Comparison of ENCODE assay signal across 22 mouse cellular contexts in genomic region chr17:90891711-90892110, GRCm38 (mm10).
A peak's percentile ranks its signal among the peaks of the same experiment; 100 is the strongest.
DNase-seq lines count a peak whose midpoint lies in the region; ATAC-seq lines count a peak whose summit lies in the region.
"Had no signal": no experiment of that assay in that cellular context is flagged by ENCODE, and none has a peak within 500 bp of the region (broad histone marks: within the 10 kb centered on the region; RNA-seq: fewer than 3 reads in every experiment).

No protein-coding gene starts in this region.

- no peak overlapping the region for H3K4me3 ChIP-seq in forebrain, embryonic 15.5 days
- no peak overlapping the region for H3K4me3 ChIP-seq in forebrain, embryonic 11.5 days (ENCODE audit: low read depth, low read length)
- H3K4me3 ChIP-seq in midbrain, embryonic 15.5 days: no peak overlapping the region
- H3K4me3 ChIP-seq in midbrain, embryonic 16.5 days (ENCODE audit: low read depth, low read length): no peak overlapping the region
- no peak overlapping the region for H3K4me3 ChIP-seq in limb, embryonic 13.5 days
- no peak overlapping the region for H3K4me3 ChIP-seq in intestine, embryonic 16.5 days (ENCODE audit: low read length)
- H3K4me3 ChIP-seq: embryonic facial prominence, embryonic 10.5 days; embryonic facial prominence, embryonic 15.5 days; heart, adult 2 months; heart, embryonic 12.5 days; hindbrain, embryonic 13.5 days; liver, embryonic 12.5 days; megakaryocyte, embryonic 14.5 days; midbrain, embryonic 12.5 days had no signal

- no peak overlapping the region for H3K4me2 ChIP-seq in forebrain, embryonic 15.5 days (replicated peaks)
- no peak overlapping the region for H3K4me2 ChIP-seq in forebrain, embryonic 11.5 days (ENCODE audit: low read depth, low read length, severe bottlenecking)
- no peak overlapping the region for H3K4me2 ChIP-seq in midbrain, embryonic 15.5 days
- no peak overlapping the region for H3K4me2 ChIP-seq in midbrain, embryonic 16.5 days (ENCODE audit: low read length)
- no peak overlapping the region for H3K4me2 ChIP-seq in limb, embryonic 13.5 days (replicated peaks)
- H3K4me2 ChIP-seq in intestine, embryonic 16.5 days (ENCODE audit: low read depth, low read length): no peak overlapping the region
- H3K4me2 ChIP-seq: embryonic facial prominence, embryonic 15.5 days; heart, embryonic 12.5 days; hindbrain, embryonic 13.5 days; liver, embryonic 12.5 days; midbrain, embryonic 12.5 days had no signal

- peaks cover 13% of the 10 kb centered on the region for H3K4me1 ChIP-seq in forebrain, embryonic 15.5 days
- no peaks in the 10 kb centered on the region; the same call in 1 of the 2 replicates for H3K4me1 ChIP-seq in forebrain, embryonic 11.5 days (replicated peaks; ENCODE audit: control insufficient read depth, insufficient read depth, low read length)
- H3K4me1 ChIP-seq in midbrain, embryonic 15.5 days: peaks cover 9% of the 10 kb centered on the region; the same call in 1 of the 2 replicates
- H3K4me1 ChIP-seq in midbrain, embryonic 16.5 days (ENCODE audit: control insufficient read depth, insufficient read depth, low read length): peaks cover 2% of the 10 kb centered on the region; the same call in 1 of the 2 replicates
- H3K4me1 ChIP-seq in limb, embryonic 13.5 days: 0 out of 2 replicates have a peak, but pooled peaks cover 4% of the 10 kb centered on the region
- H3K4me1 ChIP-seq in intestine, embryonic 16.5 days (ENCODE audit: control insufficient read depth, insufficient read depth, low read length): no peaks in the 10 kb centered on the region
- H3K4me1 ChIP-seq: embryonic facial prominence, embryonic 10.5 days; embryonic facial prominence, embryonic 15.5 days; heart, embryonic 12.5 days; hindbrain, embryonic 13.5 days; liver, embryonic 12.5 days; megakaryocyte, embryonic 14.5 days had no signal

- peak overlapping the region; percentile 28 for H3K27ac ChIP-seq in forebrain, embryonic 15.5 days (replicated peaks)
- H3K27ac ChIP-seq in forebrain, embryonic 11.5 days (ENCODE audit: low read depth, low read length): no peak overlapping the region
- peak overlapping the region; percentile 34; the same call in 1 of the 2 replicates for H3K27ac ChIP-seq in midbrain, embryonic 15.5 days
- H3K27ac ChIP-seq in midbrain, embryonic 16.5 days (ENCODE audit: low read length): no peak overlapping the region
- H3K27ac ChIP-seq in limb, embryonic 13.5 days: peak overlapping the region; percentile 39; the same call in 1 of the 2 replicates
- no peak overlapping the region for H3K27ac ChIP-seq in intestine, embryonic 16.5 days (ENCODE audit: low read length)
- H3K27ac ChIP-seq: embryonic facial prominence, embryonic 10.5 days; embryonic facial prominence, embryonic 15.5 days; heart, adult 2 months; liver, embryonic 12.5 days had no signal

- no peaks in the 10 kb centered on the region for H3K36me3 ChIP-seq in forebrain, embryonic 15.5 days
- no peaks in the 10 kb centered on the region for H3K36me3 ChIP-seq in forebrain, embryonic 11.5 days (ENCODE audit: control insufficient read depth, insufficient read depth, low read length)
- H3K36me3 ChIP-seq in midbrain, embryonic 15.5 days (replicated peaks): no peaks in the 10 kb centered on the region
- H3K36me3 ChIP-seq in midbrain, embryonic 16.5 days (ENCODE audit: control insufficient read depth, insufficient read depth, low read length): no peaks in the 10 kb centered on the region
- no peaks in the 10 kb centered on the region for H3K36me3 ChIP-seq in limb, embryonic 13.5 days
- H3K36me3 ChIP-seq in intestine, embryonic 16.5 days (ENCODE audit: control insufficient read depth, insufficient read depth, low read length): no peaks in the 10 kb centered on the region
- H3K36me3 ChIP-seq: embryonic facial prominence, embryonic 10.5 days; embryonic facial prominence, embryonic 15.5 days; heart, embryonic 12.5 days; hindbrain, embryonic 13.5 days; liver, embryonic 12.5 days; midbrain, embryonic 12.5 days had no signal

- no peaks in the 10 kb centered on the region for H3K9me3 ChIP-seq in forebrain, embryonic 15.5 days
- no peaks in the 10 kb centered on the region for H3K9me3 ChIP-seq in forebrain, embryonic 11.5 days (ENCODE audit: control insufficient read depth, low read length)
- no peaks in the 10 kb centered on the region for H3K9me3 ChIP-seq in midbrain, embryonic 15.5 days
- H3K9me3 ChIP-seq in midbrain, embryonic 16.5 days (replicated peaks; ENCODE audit: control insufficient read depth, low read length, poor library complexity, severe bottlenecking): no peaks in the 10 kb centered on the region
- no peaks in the 10 kb centered on the region for H3K9me3 ChIP-seq in limb, embryonic 13.5 days
- no peaks in the 10 kb centered on the region for H3K9me3 ChIP-seq in intestine, embryonic 16.5 days (ENCODE audit: control insufficient read depth, low read length)
- H3K9me3 ChIP-seq: embryonic facial prominence, embryonic 10.5 days; embryonic facial prominence, embryonic 15.5 days; heart, embryonic 12.5 days; hindbrain, embryonic 13.5 days; liver, embryonic 12.5 days; midbrain, embryonic 12.5 days had no signal

- no peak for ATAC-seq in forebrain, embryonic 15.5 days (replicated peaks)
- no peak for ATAC-seq in forebrain, embryonic 11.5 days (replicated peaks; ENCODE audit: low FRiP score)
- no peak for ATAC-seq in midbrain, embryonic 15.5 days (replicated peaks)
- ATAC-seq in midbrain, embryonic 16.5 days: no peak
- ATAC-seq in limb, embryonic 13.5 days (ENCODE audit: low FRiP score, low read depth): no peak
- no peak for ATAC-seq in intestine, embryonic 16.5 days
- ATAC-seq: inflammation-experienced regulatory T-cells, adult 6 months; liver, embryonic 12.5 days; liver, postnatal 0 days had no signal

- DNase-seq in forebrain, embryonic 11.5 days (ENCODE audit: low spot score): no peak
- DNase-seq in gastrocnemius, postnatal 4 days (ENCODE audit: low spot score in 2 of 2): no peak
- DNase-seq: adrenal gland, postnatal 36 days; kidney, adult 2 months; kidney, postnatal 36 days; liver, postnatal 0 days; thymus, adult 2 months; thymus, postnatal 36 days had no signal

- no peaks in the 10 kb centered on the region for H3K27me3 ChIP-seq in forebrain, embryonic 15.5 days
- no peaks in the 10 kb centered on the region for H3K27me3 ChIP-seq in forebrain, embryonic 11.5 days (ENCODE audit: control insufficient read depth, insufficient read depth, low read length)
- no peaks in the 10 kb centered on the region for H3K27me3 ChIP-seq in midbrain, embryonic 15.5 days (replicated peaks)
- H3K27me3 ChIP-seq in midbrain, embryonic 16.5 days (ENCODE audit: control insufficient read depth, insufficient read depth, low read depth, low read length): no peaks in the 10 kb centered on the region
- H3K27me3 ChIP-seq in limb, embryonic 13.5 days: no peaks in the 10 kb centered on the region
- no peaks in the 10 kb centered on the region for H3K27me3 ChIP-seq in intestine, embryonic 16.5 days (replicated peaks; ENCODE audit: control insufficient read depth, insufficient read depth, low read length)
- H3K27me3 ChIP-seq: embryonic facial prominence, embryonic 15.5 days; heart, embryonic 12.5 days; hindbrain, embryonic 13.5 days; liver, embryonic 12.5 days; megakaryocyte, embryonic 14.5 days; midbrain, embryonic 12.5 days had no signal

- H3K9ac ChIP-seq in forebrain, embryonic 15.5 days (replicated peaks): no peak overlapping the region
- no peak overlapping the region for H3K9ac ChIP-seq in forebrain, embryonic 11.5 days (ENCODE audit: low read length)
- H3K9ac ChIP-seq in midbrain, embryonic 15.5 days: no peak overlapping the region
- H3K9ac ChIP-seq in midbrain, embryonic 16.5 days (ENCODE audit: low read depth, low read length): no peak overlapping the region
- H3K9ac ChIP-seq in limb, embryonic 13.5 days: no peak overlapping the region
- no peak overlapping the region for H3K9ac ChIP-seq in intestine, embryonic 16.5 days (ENCODE audit: low read depth, low read length)
- H3K9ac ChIP-seq: embryonic facial prominence, embryonic 15.5 days; heart, embryonic 12.5 days; hindbrain, embryonic 13.5 days; liver, embryonic 12.5 days; liver, postnatal 0 days; midbrain, embryonic 12.5 days had no signal

- WGBS in forebrain, embryonic 15.5 days: 38% methylated on average over 1 of the region's 1 CpGs
- WGBS in forebrain, embryonic 11.5 days: 58% methylated on average over 1 of the region's 1 CpGs
- WGBS in midbrain, embryonic 15.5 days: 74% methylated on average over 1 of the region's 1 CpGs
- WGBS in midbrain, embryonic 16.5 days: 59% methylated on average over 1 of the region's 1 CpGs
- 61% methylated on average over 1 of the region's 1 CpGs for WGBS in limb, embryonic 13.5 days
- 45% methylated on average over 1 of the region's 1 CpGs for WGBS in intestine, embryonic 16.5 days

Comparison
In these comparisons a context has a peak if more than half of its experiments do, and no peak if none do; other contexts are left out.
1. H3K27ac ChIP-seq: peak in forebrain, embryonic 15.5 days (single experiment), midbrain, embryonic 15.5 days (single experiment) and limb, embryonic 13.5 days (single experiment); none in forebrain, embryonic 11.5 days (single experiment), midbrain, embryonic 16.5 days (single experiment) and intestine, embryonic 16.5 days (single experiment).